Mouse (Mus musculus) E14TG2a.4 (cell line): ENCODE results near the gene Dop1a.

Source experiments
- CTCF ChIP-seq: conservative IDR thresholded peaks from 2 replicates; pipeline ENCODE4 v1.5.1; 2014; ENCODE audit warnings: low read length
- POU5F1 ChIP-seq: IDR thresholded peaks from 2 replicates; pipeline ENCODE4 v1.6.1; 2014; ENCODE audit warnings: low read length, borderline replicate concordance

DNA sequence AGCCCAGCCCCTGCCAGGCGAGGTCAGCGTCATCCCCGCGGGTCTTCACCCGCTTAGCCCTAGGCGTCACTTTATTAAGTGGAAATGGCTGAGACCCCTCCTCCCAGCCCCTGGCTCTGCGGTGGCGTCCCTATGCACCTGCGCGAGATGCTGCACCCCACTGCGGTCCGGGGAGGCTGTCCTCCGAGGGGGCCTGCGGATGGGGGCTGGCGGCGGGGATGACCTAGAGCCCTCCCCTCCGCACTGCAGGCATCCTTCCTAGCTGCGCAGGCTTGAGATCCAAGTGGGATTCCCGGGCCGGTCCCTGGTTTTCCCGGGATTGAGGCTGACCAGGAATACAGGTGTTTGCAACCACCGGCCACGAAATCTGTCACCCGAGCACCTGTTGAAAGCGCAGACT, 105.2 kb downstream of the Dop1a start:
- no peak for TF ChIP-seq CTCF
- no peak for TF ChIP-seq POU5F1
